Mouse (Mus musculus) testis, adult 2 months (tissue): ENCODE results near the gene Ogfod1.

Experiments used
- CTCF ChIP-seq: fragments of 200-500 bp; IDR thresholded peaks from 2 replicates; pipeline ENCODE4 v1.5.1; 2012; ENCODE audit warnings: low read depth, mild to moderate bottlenecking, inconsistent platforms, low read length, moderate library complexity; ENCODE audit not compliant: control insufficient read depth, insufficient read depth, insufficient replicate concordance
- POLR2A ChIP-seq: fragments of 200-500 bp; IDR thresholded peaks from 2 replicates; pipeline ENCODE4 v1.6.1; 2012; ENCODE audit warnings: low read depth, mild to moderate bottlenecking, inconsistent platforms, low read length, moderate library complexity; ENCODE audit not compliant: control insufficient read depth

DNA sequence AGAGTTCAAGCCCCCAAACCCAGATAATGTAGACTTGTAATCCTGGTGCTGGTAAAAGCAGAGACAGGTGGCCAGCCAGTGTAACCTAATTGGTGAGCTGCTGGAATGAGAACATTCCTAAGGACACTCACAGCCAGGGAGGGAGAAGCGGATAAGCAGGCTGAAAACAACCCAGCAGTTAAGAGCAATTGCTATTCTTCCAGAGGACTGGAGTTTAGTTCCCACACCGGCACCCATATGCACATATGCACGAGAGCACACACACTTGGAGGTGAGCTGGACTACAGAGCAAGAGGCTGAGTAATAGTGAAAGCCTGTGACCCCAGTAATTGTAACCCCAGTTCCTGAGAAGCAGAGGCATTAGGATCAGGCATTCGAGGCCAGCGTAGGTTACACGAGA, 13.1 kb upstream of the Ogfod1 start:
- TF ChIP-seq CTCF (no peak), POLR2A (no peak)
